Mouse (Mus musculus) liver, postnatal 0 days (tissue): ENCODE data around the gene Ccdc7a. TPM values are rescaled to one million over a fixed set of nuclear protein-coding genes. Genes with fewer than 3 reads are reported as not detected.

ENCODE experiments used
- ATAC-seq: fragments of 200-750 bp; cut with Nextera tagmentation; 2 replicates; pipeline ENCODE4 v1.8.0; 2017; ENCODE audit warnings: mild to moderate bottlenecking, moderate library complexity
- DNase-seq: peaks from one replicate; pipeline ENCODE4 v3.0.0-alpha.2; 2016
- H3K27ac ChIP-seq: fragments of 300-500 bp; sonication (generic); 2 replicates; pipeline ENCODE4 v1.5.1; 2014; ENCODE audit warnings: antibody characterized with exemption, moderate library complexity, mild to moderate bottlenecking, low read depth
- H3K27me3 ChIP-seq: fragments of 300-500 bp; sonication (generic); 2 replicates; pipeline ENCODE4 v1.6.1; 2014; ENCODE audit warnings: low read length, control low read depth, mixed read lengths; ENCODE audit not compliant: insufficient read depth
- H3K36me3 ChIP-seq: fragments of 300-500 bp; sonication (generic); replicated peaks from 2 replicates; pipeline ENCODE4 v1.6.1; 2014; ENCODE audit warnings: mild to moderate bottlenecking, control low read depth, low read length, moderate library complexity, mixed read lengths; ENCODE audit not compliant: insufficient read depth
- H3K4me1 ChIP-seq: fragments of 300-500 bp; sonication (generic); 2 replicates; pipeline ENCODE4 v1.6.1; 2014; ENCODE audit warnings: antibody characterized with exemption, mild to moderate bottlenecking, control low read depth; ENCODE audit not compliant: insufficient read depth
- H3K4me2 ChIP-seq: fragments of 300-500 bp; sonication (generic); 2 replicates; pipeline ENCODE4 v1.6.1; 2014; ENCODE audit warnings: low read depth, mild to moderate bottlenecking, low read length, moderate library complexity, mixed read lengths
- H3K4me3 ChIP-seq: fragments of 300-500 bp; sonication (generic); 2 replicates; pipeline ENCODE4 v1.5.1; 2014; ENCODE audit warnings: low read depth, low read length
- H3K9ac ChIP-seq: fragments of 300-500 bp; sonication (generic); replicated peaks from 2 replicates; pipeline ENCODE4 v1.6.1; 2014; ENCODE audit warnings: mild to moderate bottlenecking, moderate library complexity
- H3K9me3 ChIP-seq: fragments of 300-500 bp; sonication (generic); 2 replicates; pipeline ENCODE4 v1.6.1; 2016; ENCODE audit warnings: mild to moderate bottlenecking, control low read depth, low read length, mixed read lengths
- CTCF ChIP-seq: sonication (generic); IDR thresholded peaks from 2 replicates; pipeline ENCODE4 v1.5.1; 2016; ENCODE audit warnings: antibody characterized with exemption, low read depth
- EP300 ChIP-seq: IDR thresholded peaks from 2 replicates; pipeline ENCODE4 v1.6.1; 2016; ENCODE audit warnings: antibody characterized with exemption, low read depth, mild to moderate bottlenecking
- WGBS: fragments of 180-500 bp; shearing (Covaris S2); extraction: QIAGEN DNeasy Blood & Tissue Kit; methylation state at CpG from one replicate; pipeline ENCODE4 v1.1.7; 2014; ENCODE audit not compliant: insufficient replicate concordance; 5-methylcytosine and 5-hydroxymethylcytosine counted together
- polyA plus RNA-seq: library from polyadenylated mRNA; unstranded; fragments of >200 nt; fragmentation: Nextera tagmentation; extraction: Ambion mirVana; gene quantifications from 2 replicates; pipeline ENCODE4 v1.2.1, GENCODE M21; 2015

Gene Ccdc7a
- polyA plus RNA-seq, 1 experiment from 2014 or later, result not detected

- Histone ChIP-seq H3K27me3 (no peaks in the 10 kb centered on the region), H3K4me1 (no peaks in the 10 kb centered on the region), H3K4me3 (no peak overlapping the region), H3K9ac (no peak overlapping the region), H3K4me2 (no peak overlapping the region), H3K9me3 (no peaks in the 10 kb centered on the region), H3K27ac (no peak overlapping the region), H3K36me3 (peaks cover 62% of the 10 kb centered on the region)
- WGBS, result 41% methylated on average over 1 of the region's 1 CpGs
- no peak; the same call in 1 of the 2 replicates for ATAC-seq
- DNase-seq, result no peak
- TF ChIP-seq CTCF, result peak; percentile 63
- TF ChIP-seq EP300, result no peak
Measured at GRCm38 (mm10) chr8:128724819-128725218, 340.5 kb downstream of the Ccdc7a start.

- Histone ChIP-seq H3K27ac (no peak overlapping the region), H3K36me3 (peaks cover 72% of the 10 kb centered on the region), H3K4me3 (no peak overlapping the region), H3K9me3 (no peaks in the 10 kb centered on the region), H3K9ac (no peak overlapping the region), H3K4me2 (no peak overlapping the region), H3K4me1 (no peaks in the 10 kb centered on the region), H3K27me3 (no peaks in the 10 kb centered on the region)
- no peak for TF ChIP-seq CTCF
- ATAC-seq (no peak), DNase-seq (no peak)
Measured at GRCm38 (mm10) chr8:128716184-128716583, 349.1 kb downstream of the Ccdc7a start.

DNA sequence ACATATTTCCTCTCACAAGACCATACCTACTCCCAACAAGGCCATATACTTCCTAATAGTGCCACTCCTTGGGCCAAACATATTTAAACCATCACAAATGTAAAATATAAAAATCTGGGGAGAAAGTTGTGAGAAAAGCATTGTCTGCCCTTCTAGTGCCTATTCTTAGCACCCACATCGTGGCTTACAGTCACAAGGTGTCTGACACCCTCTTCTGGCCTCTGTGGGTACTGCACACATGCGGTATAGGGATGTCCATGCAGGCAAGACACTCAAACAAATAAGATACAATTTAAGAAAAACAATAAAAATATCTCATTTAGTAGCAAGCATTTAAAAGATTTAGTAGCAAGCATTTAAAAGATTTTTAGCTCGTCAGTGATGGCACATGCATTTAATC lies 356.1 kb downstream of the Ccdc7a start:
- H3K9me3 ChIP-seq, result no peaks in the 10 kb centered on the region
- no peaks in the 10 kb centered on the region for H3K27me3 ChIP-seq
- ATAC-seq (peak; percentile 64; the same call in 1 of the 2 replicates), DNase-seq (peak; percentile 86)
- peak; percentile 94 for TF ChIP-seq CTCF
- no peak for TF ChIP-seq EP300
- no peak overlapping the region for H3K4me2 ChIP-seq
- no peak overlapping the region for H3K4me3 ChIP-seq
- H3K4me1 ChIP-seq, result no peaks in the 10 kb centered on the region
- H3K36me3 ChIP-seq, result peaks cover 56% of the 10 kb centered on the region
- whole genome bisulfite sequencing, result 49% methylated on average over 3 of the region's 3 CpGs
- H3K9ac ChIP-seq, result no peak overlapping the region
- H3K27ac ChIP-seq, result no peak overlapping the region

DNA sequence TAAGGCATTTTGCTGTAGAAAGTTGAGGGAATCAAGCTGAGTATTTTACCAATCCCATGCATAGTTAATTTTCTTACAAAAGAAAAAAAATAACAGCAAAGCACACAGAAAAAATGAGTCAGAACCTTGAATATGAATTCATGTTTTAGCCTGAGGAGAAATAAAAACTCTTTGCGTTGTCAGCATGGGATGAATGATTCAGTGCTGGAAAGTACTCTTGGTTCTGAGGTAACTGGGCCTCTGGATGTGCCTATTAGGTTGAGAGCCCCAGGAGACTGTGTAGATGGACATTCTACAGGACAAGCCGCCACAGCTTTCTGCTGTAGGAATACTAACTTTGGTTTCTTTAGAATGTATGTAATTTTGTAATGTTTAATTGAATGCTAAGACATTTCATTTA lies 360.5 kb downstream of the Ccdc7a start:
- Histone ChIP-seq H3K36me3 (peaks cover 24% of the 10 kb centered on the region), H3K9ac (no peak overlapping the region), H3K27ac (no peak overlapping the region), H3K27me3 (no peaks in the 10 kb centered on the region), H3K4me2 (no peak overlapping the region), H3K4me1 (no peaks in the 10 kb centered on the region), H3K4me3 (no peak overlapping the region), H3K9me3 (no peaks in the 10 kb centered on the region)
- TF ChIP-seq EP300 (no peak), CTCF (no peak)
- DNase-seq, result no peak
- no peak for ATAC-seq
- WGBS, result 88% methylated on average over 2 of the region's 2 CpGs

DNA sequence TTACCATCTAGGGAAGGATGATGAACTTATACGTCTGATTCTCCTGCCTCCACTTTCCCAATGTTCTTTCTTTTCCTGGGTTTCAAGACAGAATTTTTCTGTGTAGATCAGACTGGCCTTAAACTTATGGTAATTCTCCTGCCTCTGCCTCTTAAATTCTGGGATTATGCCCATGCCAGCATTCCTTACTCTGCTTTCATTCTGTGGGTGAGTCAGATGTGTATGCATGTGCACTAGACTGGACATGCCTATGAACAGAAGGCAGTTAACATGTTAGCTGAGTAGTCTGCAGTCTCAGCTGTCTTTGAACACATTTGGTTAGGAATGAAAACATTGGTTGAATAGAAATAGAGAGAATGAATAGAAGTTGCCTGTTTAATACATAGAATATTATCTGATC lies 360.9 kb downstream of the Ccdc7a start:
- no peak overlapping the region for H3K4me2 ChIP-seq
- 83% methylated on average over 1 of the region's 1 CpGs for WGBS
- no peak overlapping the region for H3K4me3 ChIP-seq
- H3K9me3 ChIP-seq, result no peaks in the 10 kb centered on the region
- no peaks in the 10 kb centered on the region for H3K4me1 ChIP-seq
- no peak for ATAC-seq
- DNase-seq, result no peak
- peaks cover 23% of the 10 kb centered on the region for H3K36me3 ChIP-seq
- no peak for TF ChIP-seq EP300
- H3K9ac ChIP-seq, result no peak overlapping the region
- no peaks in the 10 kb centered on the region for H3K27me3 ChIP-seq
- H3K27ac ChIP-seq, result no peak overlapping the region

- Histone ChIP-seq H3K27ac (no peak overlapping the region), H3K4me1 (peaks cover 16% of the 10 kb centered on the region), H3K9ac (no peak overlapping the region), H3K36me3 (no peaks in the 10 kb centered on the region), H3K4me2 (no peak overlapping the region), H3K4me3 (no peak overlapping the region), H3K27me3 (no peaks in the 10 kb centered on the region), H3K9me3 (no peaks in the 10 kb centered on the region)
- DNase-seq (no peak), ATAC-seq (no peak)
- WGBS, result 60% methylated on average over 3 of the region's 3 CpGs
- TF ChIP-seq EP300, result no peak
- no peak for TF ChIP-seq CTCF
Measured at GRCm38 (mm10) chr8:128697945-128698344, 367.4 kb downstream of the Ccdc7a start.

DNA sequence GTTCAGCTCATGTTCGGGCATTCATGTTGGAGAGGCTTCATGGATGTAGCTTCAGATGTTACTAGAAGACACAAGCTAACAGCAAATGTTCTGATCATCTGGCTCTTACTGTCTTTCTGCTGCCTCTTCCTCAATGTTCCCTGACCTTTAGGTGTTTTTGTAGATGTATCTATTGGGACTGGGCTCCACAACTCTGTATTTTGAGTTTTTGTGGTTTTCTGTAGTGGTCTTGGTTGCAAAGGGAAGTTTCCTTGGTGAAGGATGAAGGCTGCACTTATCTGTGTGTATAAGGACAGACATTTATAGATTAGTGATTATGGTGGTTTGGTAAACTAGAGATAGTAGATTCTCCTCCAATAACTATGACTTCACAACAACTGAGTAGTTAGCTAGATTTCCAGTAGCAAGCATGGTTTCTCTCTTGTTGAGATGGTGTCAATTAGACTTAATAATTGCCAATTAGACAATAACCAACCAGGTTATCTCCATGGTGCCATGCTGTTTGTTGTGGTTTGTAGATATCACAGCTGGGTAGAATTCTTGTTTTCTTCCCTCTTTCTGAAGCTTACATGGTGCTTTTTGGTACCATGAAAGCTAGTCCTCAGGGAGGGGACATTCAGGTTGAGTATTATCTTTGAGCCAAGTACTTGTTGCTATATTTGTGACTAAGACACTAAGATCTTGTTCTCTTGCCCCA lies 368.5 kb downstream of the Ccdc7a start:
- Histone ChIP-seq H3K27ac (no peak overlapping the region), H3K4me3 (no peak overlapping the region), H3K4me2 (0 out of 2 replicates have a peak overlapping the region, but pooled peaks have one; percentile 4)

More for the DNA sequence above, 368.5 kb downstream of the Ccdc7a start:
- peaks cover 17% of the 10 kb centered on the region for H3K4me1 ChIP-seq
- H3K27me3 ChIP-seq, result no peaks in the 10 kb centered on the region
- 63% methylated on average over 1 of the region's 1 CpGs for whole genome bisulfite sequencing
- DNase-seq, result no peak
- no peak overlapping the region for H3K9ac ChIP-seq
- TF ChIP-seq EP300 (peak; percentile 29; the same call in 1 of the 2 replicates), CTCF (no peak)
- no peak for ATAC-seq
- no peaks in the 10 kb centered on the region for H3K36me3 ChIP-seq
- no peaks in the 10 kb centered on the region for H3K9me3 ChIP-seq
